Mouse (Mus musculus) midbrain, embryonic 10.5 days (tissue): ENCODE measurements around the gene Myo7a. TPM values are rescaled to one million over a fixed set of nuclear protein-coding genes. Genes with fewer than 3 reads are reported as not detected.

ENCODE experiments used
- DNase-seq: peaks from one replicate; pipeline ENCODE4 v3.0.0-alpha.2; 2017; ENCODE audit warnings: low spot score
- H3K27ac ChIP-seq: fragments of 300-500 bp; sonication (generic); replicated peaks from 2 replicates; pipeline ENCODE4 v1.5.1; 2016; ENCODE audit warnings: mild to moderate bottlenecking
- H3K27me3 ChIP-seq: fragments of 300-500 bp; sonication (generic); 2 replicates; pipeline ENCODE4 v1.6.1; 2016; ENCODE audit warnings: low read depth, mild to moderate bottlenecking; ENCODE audit not compliant: poor library complexity, severe bottlenecking
- H3K36me3 ChIP-seq: fragments of 300-500 bp; sonication (generic); 2 replicates; pipeline ENCODE4 v1.6.1; 2016; ENCODE audit warnings: mild to moderate bottlenecking, moderate library complexity
- H3K4me1 ChIP-seq: fragments of 300-500 bp; sonication (generic); 2 replicates; pipeline ENCODE4 v1.6.1; 2016
- H3K4me3 ChIP-seq: fragments of 300-500 bp; sonication (generic); 2 replicates; pipeline ENCODE4 v1.5.1; 2016; ENCODE audit warnings: mild to moderate bottlenecking, moderate library complexity
- H3K9me3 ChIP-seq: fragments of 300-500 bp; sonication (generic); replicated peaks from 2 replicates; pipeline ENCODE4 v1.6.1; 2016; ENCODE audit warnings: mild to moderate bottlenecking
- WGBS: fragments of 180-500 bp; shearing (Covaris S2); methylation state at CpG from one replicate; pipeline ENCODE4 v1.1.7; 2016; 5-methylcytosine and 5-hydroxymethylcytosine counted together
- polyA plus RNA-seq: library from polyadenylated mRNA; unstranded; fragments of >200 nt; fragmentation: Nextera tagmentation; extraction: Ambion mirVana; gene quantifications from 2 replicates; pipeline ENCODE4 v1.2.1, GENCODE M21; 2016

Myo7a gene
- polyA plus RNA-seq, 1 experiment from 2014 or later: 17.7 TPM

GRCm38 (mm10) chr7:98153345-98153744, 34.0 kb upstream of the Myo7a start:
- no peak for DNase-seq
- WGBS: 40% methylated on average over 3 of the region's 3 CpGs
- Histone ChIP-seq H3K36me3 (no peaks in the 10 kb centered on the region), H3K4me1 (peaks cover 61% of the 10 kb centered on the region), H3K27me3 (no peaks in the 10 kb centered on the region), H3K4me3 (no peak overlapping the region), H3K27ac (no peak overlapping the region), H3K9me3 (no peaks in the 10 kb centered on the region)

DNA sequence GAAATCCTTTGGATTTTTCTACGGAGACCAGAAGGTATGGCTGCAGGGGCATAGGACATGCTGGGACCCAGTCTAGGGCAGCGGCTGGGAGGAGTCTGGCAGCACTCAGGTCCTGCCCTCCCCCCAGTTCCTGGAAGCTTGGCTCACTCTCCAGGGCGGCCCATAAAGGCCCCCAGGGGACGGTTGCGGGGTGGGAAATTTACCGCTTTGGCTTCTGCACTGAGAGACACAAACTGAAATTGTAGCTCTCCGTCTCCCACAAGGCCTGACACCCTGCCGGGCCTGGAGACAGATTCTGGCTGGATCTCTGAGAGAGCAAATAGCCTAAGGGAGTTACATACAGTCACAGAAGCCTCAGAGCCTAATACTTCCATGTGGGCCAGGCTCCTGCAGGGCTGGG, 33.1 kb upstream of the Myo7a start:
- H3K9me3 ChIP-seq: no peaks in the 10 kb centered on the region
- peaks cover 65% of the 10 kb centered on the region for H3K4me1 ChIP-seq
- WGBS: 70% methylated on average over 8 of the region's 8 CpGs
- no peaks in the 10 kb centered on the region for H3K27me3 ChIP-seq
- H3K4me3 ChIP-seq: no peak overlapping the region
- no peak overlapping the region for H3K27ac ChIP-seq
- no peak for DNase-seq
- no peaks in the 10 kb centered on the region for H3K36me3 ChIP-seq

DNA sequence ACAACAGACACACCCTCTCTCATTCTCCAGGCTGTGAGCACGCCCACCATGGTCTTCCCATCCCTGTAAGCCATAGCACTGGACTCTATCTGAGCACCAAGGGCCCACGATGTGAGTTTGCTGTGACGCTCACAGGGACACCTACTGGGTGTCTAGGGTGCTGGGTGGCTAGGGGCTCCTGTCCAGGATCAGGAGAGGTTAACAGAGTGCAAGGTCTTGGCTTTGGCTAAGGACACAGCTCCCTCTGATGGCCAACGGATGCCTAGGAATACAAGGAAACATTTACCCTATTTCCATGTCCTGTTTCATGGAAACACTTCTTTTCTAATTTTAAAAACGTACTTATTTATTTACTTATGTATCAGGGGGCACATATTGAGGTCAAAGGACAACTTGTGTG, 31.2 kb upstream of the Myo7a start:
- H3K4me1 ChIP-seq: peaks cover 63% of the 10 kb centered on the region
- no peaks in the 10 kb centered on the region for H3K9me3 ChIP-seq
- 40% methylated on average over 5 of the region's 5 CpGs for WGBS
- H3K27me3 ChIP-seq: no peaks in the 10 kb centered on the region
- H3K4me3 ChIP-seq: no peak overlapping the region
- no peak for DNase-seq
- peak overlapping the region; percentile 58 for H3K27ac ChIP-seq
- H3K36me3 ChIP-seq: no peaks in the 10 kb centered on the region

GRCm38 (mm10) chr7:98149802-98150201, 30.5 kb upstream of the Myo7a start:
- Histone ChIP-seq H3K4me1 (peaks cover 59% of the 10 kb centered on the region), H3K36me3 (no peaks in the 10 kb centered on the region), H3K27me3 (no peaks in the 10 kb centered on the region), H3K4me3 (no peak overlapping the region), H3K9me3 (no peaks in the 10 kb centered on the region), H3K27ac (peak overlapping the region; percentile 58; the same call in 1 of the 2 replicates)
- DNase-seq: no peak
- 25% methylated on average over 3 of the region's 3 CpGs for WGBS

DNA sequence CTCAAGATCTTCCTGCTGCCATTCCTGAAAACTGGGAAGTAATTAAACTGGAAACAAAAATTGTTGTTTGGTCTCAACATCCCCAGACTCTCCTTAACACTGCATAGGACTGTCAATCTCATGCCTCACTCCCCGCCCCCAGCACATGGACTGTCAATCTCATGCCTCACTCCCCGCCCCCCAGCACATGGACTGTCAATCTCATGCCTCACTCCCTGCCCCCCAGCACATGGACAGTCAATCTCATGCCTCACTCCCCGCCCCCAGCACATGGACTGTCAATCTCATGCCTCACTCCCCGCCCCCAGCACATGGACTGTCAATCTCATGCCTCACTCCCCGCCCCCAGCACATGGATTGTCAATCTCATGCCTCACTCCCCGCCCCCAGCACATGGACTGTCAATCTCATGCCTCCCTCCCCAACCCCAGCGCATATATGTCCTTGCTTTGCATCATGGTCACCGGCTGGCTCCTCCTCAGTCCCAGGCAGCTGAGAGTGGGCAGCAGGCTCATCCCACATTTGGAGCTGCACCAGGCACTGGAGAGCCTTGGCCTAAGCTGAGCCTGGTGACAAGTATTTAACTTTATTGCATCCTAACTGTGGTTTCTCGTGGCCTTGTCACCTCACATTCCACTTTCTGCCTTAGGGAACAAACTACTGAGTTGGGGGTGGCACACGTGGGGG, 29.5 kb upstream of the Myo7a start:
- Histone ChIP-seq H3K4me3 (no peak overlapping the region), H3K9me3 (no peaks in the 10 kb centered on the region), H3K27me3 (no peaks in the 10 kb centered on the region), H3K27ac (0 out of 2 replicates have a peak overlapping the region, but pooled peaks have one; percentile 28), H3K36me3 (no peaks in the 10 kb centered on the region), H3K4me1 (peaks cover 56% of the 10 kb centered on the region)
- no peak for DNase-seq
- 76% methylated on average over 10 of the region's 10 CpGs for WGBS

DNA sequence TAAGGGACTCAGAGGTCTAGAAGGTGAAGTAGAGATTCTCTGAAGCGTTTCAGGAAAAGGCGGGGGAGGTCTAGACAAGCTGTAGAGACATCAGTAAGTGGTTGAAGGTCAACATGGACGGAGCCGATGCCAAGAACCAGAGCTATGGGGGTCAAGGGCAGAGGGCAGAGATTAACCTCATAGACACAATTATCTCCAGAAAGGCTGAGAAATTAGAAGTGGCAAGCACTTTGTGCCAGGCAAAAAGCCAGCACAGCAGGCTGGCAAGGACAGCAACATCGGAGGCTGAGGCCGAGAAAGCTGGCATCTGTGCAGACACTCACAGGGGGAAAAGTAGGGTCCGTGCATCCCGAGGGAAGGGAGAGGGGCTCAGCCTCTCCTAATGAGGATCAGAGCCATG, 28.4 kb upstream of the Myo7a start:
- H3K9me3 ChIP-seq: no peaks in the 10 kb centered on the region
- WGBS: 70% methylated on average over 8 of the region's 8 CpGs
- H3K4me3 ChIP-seq: no peak overlapping the region
- peaks cover 58% of the 10 kb centered on the region for H3K4me1 ChIP-seq
- peak overlapping the region; percentile 46; the same call in 1 of the 2 replicates for H3K27ac ChIP-seq
- H3K36me3 ChIP-seq: no peaks in the 10 kb centered on the region
- H3K27me3 ChIP-seq: no peaks in the 10 kb centered on the region
- DNase-seq: no peak

GRCm38 (mm10) chr7:98146447-98146845, 27.1 kb upstream of the Myo7a start:
- Histone ChIP-seq H3K4me1 (peaks cover 58% of the 10 kb centered on the region), H3K9me3 (no peaks in the 10 kb centered on the region), H3K27me3 (no peaks in the 10 kb centered on the region), H3K27ac (no peak overlapping the region), H3K36me3 (no peaks in the 10 kb centered on the region), H3K4me3 (no peak overlapping the region)
- WGBS: 85% methylated on average over 8 of the region's 8 CpGs
- DNase-seq: no peak

GRCm38 (mm10) chr7:98145842-98146446, 26.6 kb upstream of the Myo7a start:
- Histone ChIP-seq H3K27me3 (no peaks in the 10 kb centered on the region), H3K36me3 (no peaks in the 10 kb centered on the region), H3K4me1 (peaks cover 59% of the 10 kb centered on the region)

DNA sequence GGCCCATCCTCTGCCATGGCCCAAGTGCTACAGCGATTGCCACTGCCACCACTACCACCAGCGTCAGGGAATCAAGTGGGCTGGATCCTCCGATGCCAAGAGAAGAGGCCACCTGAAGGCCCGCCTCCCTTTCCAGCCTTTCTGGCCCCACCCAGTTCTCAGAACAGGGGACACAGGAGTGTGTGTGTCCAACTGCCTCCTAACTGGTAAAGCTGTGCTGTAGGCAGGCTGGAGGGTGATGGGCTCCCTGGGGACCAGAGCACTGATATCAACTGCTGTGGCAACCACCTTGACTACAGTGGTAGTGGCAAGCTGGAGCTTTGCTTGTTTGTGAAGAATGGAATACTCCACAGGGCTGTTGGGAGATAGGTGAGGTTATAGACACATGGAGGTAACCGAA, 26.1 kb upstream of the Myo7a start, which contains the start of gene Omp:
Gene Omp, minus strand, starts transcription at position 101 of the 400 bp plus-strand sequence.
- no peak for DNase-seq
- Histone ChIP-seq H3K36me3 (no peaks in the 10 kb centered on the region), H3K4me3 (no peak within 1 kb of the TSS), H3K27me3 (no peaks in the 10 kb centered on the region), H3K27ac (0 out of 2 replicates have a peak within 1 kb of the TSS, but pooled peaks have one; percentile 13), H3K4me1 (peaks cover 60% of the 10 kb centered on the region), H3K9me3 (no peaks in the 10 kb centered on the region)
- WGBS: 96% methylated on average over 5 of the region's 5 CpGs

More at GRCm38 (mm10) chr7:98145842-98146446, 26.6 kb upstream of the Myo7a start:
- no peaks in the 10 kb centered on the region for H3K9me3 ChIP-seq
- no peak overlapping the region for H3K27ac ChIP-seq
- WGBS: 91% methylated on average over 12 of the region's 12 CpGs
- H3K4me3 ChIP-seq: no peak overlapping the region
- DNase-seq: no peak

DNA sequence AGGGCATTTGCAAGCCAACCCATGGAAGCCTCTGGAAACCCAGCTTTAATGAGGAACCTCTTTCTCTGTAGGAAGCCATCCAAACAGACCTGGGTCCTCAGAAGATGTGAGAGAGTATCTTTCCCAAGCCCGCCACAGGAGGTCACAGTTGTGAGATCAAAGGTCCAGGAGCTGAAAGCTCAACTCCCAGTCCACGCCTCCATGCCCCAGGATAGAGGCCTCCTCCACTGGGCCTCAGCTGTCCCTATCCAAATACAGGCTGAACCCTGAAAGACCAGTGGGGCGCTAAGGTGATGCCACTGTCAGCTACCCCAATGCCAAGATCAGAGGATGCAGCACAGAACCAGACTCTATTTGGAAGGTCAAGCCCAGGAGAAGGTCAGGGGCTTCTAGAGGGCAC, 23.3 kb upstream of the Myo7a start:
- 41% methylated on average over 3 of the region's 3 CpGs for WGBS
- no peaks in the 10 kb centered on the region for H3K27me3 ChIP-seq
- peak overlapping the region; percentile 50; the same call in 1 of the 2 replicates for H3K27ac ChIP-seq
- H3K9me3 ChIP-seq: no peaks in the 10 kb centered on the region
- DNase-seq: no peak
- H3K4me3 ChIP-seq: no peak overlapping the region
- no peaks in the 10 kb centered on the region for H3K36me3 ChIP-seq
- peaks cover 48% of the 10 kb centered on the region for H3K4me1 ChIP-seq

- Histone ChIP-seq H3K27me3 (no peaks in the 10 kb centered on the region), H3K4me1 (peaks cover 48% of the 10 kb centered on the region), H3K4me3 (no peak overlapping the region), H3K9me3 (no peaks in the 10 kb centered on the region), H3K36me3 (no peaks in the 10 kb centered on the region), H3K27ac (peak overlapping the region; percentile 50; the same call in 1 of the 2 replicates)
- 37% methylated on average over 8 of the region's 8 CpGs for WGBS
- no peak for DNase-seq
These were observed 22.9 kb upstream of the Myo7a start for GRCm38 (mm10) chr7:98142247-98142646.

- peak overlapping the region; percentile 50 for H3K27ac ChIP-seq
- H3K4me3 ChIP-seq: no peak overlapping the region
- H3K36me3 ChIP-seq: no peaks in the 10 kb centered on the region
- no peaks in the 10 kb centered on the region for H3K27me3 ChIP-seq
- no peaks in the 10 kb centered on the region for H3K9me3 ChIP-seq
- 65% methylated on average over 3 of the region's 3 CpGs for WGBS
- DNase-seq: no peak
- peaks cover 47% of the 10 kb centered on the region for H3K4me1 ChIP-seq
These were observed 21.9 kb upstream of the Myo7a start for GRCm38 (mm10) chr7:98141206-98141605.

DNA sequence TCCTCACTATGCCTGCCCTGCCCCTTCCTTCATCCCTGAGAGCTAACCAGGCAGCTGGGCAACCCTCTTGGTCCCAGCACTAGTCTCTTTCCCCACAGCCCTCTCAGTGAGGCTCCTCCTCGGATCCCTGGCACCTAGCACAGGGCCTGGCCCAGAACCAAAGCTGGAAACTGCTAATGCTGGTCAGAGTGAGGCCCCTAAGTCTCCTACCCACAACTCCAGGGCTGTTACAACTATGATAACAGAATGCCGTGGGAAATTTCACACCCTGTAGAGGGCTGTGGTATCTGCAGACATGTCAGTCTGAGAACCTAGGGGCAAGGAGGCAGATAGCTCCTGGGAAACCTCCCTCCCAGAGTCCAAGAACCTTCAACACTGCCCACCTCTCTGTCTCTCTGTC, 21.3 kb upstream of the Myo7a start:
- 67% methylated on average over 2 of the region's 2 CpGs for WGBS
- Histone ChIP-seq H3K27me3 (no peaks in the 10 kb centered on the region), H3K9me3 (no peaks in the 10 kb centered on the region), H3K27ac (no peak overlapping the region), H3K4me3 (no peak overlapping the region), H3K4me1 (peaks cover 43% of the 10 kb centered on the region), H3K36me3 (no peaks in the 10 kb centered on the region)
- no peak for DNase-seq
